Mouse (Mus musculus): Measurements from ENCODE around the gene Plxna4.

The Plxna4 gene

DNA sequence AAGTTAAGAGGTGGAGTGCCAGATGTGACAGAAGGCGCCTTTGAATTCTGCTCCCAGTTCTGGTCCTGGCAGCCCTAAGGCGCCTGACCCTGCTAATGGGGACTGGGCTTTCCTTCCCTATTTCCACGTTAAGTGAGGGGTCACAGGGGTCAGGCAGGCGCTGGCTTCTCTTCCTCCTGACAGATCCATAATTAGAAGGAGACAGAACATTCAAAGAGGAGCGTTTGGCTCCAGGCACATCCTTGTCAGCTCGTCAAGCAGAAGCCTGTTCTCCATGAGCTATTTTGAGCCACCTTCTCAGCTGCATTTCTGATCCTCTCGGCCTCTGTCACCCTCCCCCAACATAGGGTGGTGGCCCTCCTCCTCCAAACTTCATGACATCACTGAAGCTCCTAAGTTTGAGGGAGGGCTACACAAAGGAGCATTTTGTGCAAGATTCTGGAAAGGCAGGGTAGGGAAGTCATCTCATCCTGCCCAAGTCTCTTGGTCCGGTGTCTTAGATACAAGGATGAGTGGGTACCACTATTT is 249.5 kb downstream of the Plxna4 start:
- no peak for DNase-seq

DNA sequence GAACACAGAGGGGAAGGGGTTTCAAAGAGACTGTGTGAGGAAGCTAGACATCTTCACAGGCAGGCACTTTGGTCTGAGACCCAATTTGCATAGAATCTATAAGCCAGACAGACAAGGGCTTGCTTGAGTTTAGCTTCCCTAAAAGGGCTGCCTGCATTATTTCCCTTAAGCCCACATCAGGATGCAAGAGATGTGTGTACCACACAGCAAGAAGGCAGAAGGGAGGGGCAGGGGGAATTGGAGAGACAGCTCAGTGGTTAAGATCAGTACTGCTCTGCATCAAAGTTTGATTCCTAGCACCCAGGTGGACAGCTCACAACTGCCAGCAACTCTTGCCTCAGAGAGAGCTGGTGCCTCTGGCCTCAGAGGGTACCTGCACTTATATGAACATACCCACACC is 256.7 kb downstream of the Plxna4 start:
- no peak for DNase-seq

DNA sequence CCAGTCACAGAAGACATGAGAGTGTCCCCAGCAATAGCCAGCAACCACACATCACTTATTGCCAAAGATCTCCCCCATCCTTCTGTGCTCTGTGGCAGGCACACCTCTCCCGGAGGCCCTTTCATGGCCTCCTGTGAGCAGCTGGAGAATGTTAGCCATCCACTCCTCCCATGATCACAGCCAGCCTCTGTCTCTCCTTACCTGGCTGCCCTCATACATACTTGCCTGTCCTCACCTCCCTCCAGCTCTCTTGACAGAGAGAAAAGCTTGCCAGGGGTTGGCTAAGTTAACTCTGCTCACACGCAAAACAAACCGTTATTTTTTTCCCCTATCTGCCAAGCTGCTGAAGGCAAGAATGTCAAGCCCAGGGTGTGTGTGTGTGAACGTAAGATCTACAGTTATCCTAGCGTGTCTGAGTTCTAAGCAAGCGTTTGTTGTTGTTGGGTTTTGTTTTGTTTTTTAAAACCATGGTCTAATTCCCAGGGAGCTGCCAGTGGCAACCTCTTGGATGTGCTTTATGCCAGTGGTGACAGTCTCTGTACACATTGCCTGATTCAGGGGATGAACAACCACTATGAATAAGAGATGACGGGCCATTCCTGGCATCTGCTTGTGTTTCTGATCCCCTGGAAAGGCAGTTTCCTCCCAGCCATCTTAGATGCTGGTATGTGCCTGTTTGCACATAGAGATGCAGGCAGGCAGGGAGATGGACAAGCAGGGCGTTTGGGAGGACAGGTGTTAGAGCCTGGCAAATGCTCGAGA is 257.8 kb downstream of the Plxna4 start:
- DNase-seq = no peak

DNA sequence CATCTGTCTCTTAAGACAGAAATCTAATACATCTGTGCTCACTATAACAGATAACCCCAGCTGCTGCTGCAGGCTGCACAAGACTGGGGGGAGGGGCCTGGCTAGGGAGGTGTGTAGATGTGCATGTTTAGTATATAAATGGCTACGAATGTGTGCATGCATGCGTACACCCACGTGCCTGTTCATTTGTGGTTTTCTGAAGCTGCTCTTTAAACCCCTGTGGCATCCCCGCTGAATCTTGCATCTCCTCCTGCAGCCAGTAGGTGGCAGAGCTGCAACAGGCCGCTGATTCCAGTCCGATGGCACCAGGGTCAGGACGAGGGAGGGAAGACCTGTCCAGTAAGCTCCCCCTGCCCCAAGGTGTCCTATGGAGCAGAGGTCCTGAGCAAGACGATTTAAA is 260.0 kb downstream of the Plxna4 start:
- DNase-seq = peak; percentile 85 to 88

DNA sequence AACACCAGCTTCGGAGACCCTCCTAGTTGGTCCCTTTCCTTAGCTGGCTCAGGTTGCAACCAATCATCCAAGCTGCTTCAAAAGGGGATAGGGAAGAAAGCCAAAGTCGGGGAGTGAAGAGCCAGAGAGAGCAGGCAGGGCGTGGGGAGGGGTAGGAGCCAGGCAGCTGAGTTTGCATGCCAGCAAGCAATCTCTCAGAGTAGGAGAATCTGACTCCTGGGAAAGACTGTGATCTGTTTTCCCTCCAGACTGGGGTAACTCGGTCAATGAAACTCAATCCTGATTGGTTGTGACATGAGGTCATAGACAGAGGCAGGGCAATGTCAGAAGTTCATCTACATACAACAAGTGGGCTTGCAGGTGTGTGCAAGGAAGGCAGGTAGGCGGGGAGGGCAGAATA is 260.8 kb downstream of the Plxna4 start:
- peak; percentile 63 to 69 for DNase-seq

DNA sequence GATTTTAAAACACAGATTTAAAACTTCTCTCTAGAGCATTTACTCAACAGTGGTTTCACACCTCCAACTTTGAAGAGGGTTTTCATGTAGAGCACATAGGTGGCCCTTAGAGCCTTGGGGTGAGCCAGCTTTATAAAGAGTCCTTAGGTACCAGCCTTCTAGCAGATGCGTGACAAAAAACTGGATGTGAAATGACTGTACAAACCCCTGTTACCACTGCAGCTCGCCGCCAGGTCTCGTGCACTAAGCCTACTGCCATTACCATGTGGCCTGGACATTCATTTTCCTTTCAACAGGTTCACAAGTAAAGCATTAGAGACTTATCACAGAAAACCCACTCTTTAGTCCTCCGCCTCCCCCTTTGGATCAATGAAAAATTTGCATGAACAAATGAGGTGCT is 261.6 kb downstream of the Plxna4 start:
- DNase-seq = no peak

DNA sequence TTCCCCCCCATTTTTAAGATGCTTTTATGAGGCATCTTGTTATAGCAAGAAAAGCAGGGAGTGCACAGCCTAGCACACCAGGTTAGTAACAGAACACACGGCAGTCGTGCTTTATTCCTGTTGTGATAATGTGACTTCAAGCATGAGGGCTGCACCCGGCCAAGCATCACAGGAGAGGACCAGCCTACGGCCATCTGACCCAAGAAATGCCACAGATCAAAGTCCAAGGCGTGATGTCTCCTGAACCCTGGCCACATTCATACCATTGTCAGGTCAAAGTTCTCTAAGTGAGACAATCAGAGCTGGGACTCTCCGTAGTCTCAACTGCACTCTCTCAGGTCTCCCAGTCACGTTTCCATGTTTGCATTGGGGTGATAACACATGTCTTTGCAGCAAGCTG is 262.1 kb downstream of the Plxna4 start:
- no peak for DNase-seq

DNA sequence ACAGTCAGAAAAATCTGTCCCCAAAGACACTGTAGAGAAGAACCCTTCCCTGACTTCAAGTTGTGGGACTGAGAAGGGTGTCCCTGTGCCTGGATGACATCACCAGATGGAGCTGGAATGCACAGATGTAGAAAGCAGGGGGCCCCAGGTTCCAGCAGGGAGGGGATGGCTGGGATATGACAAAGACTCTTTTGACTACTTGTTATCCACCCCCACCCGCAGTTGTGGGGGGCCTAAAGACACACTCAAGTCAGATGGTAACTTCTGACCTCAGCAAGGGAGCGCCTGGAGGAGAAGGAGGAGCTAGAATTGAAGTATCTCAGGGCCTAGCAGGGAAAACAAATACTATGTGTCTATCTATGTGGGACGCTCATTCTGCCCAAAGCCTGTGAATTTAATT is 266.8 kb downstream of the Plxna4 start:
- no peak for DNase-seq

DNA sequence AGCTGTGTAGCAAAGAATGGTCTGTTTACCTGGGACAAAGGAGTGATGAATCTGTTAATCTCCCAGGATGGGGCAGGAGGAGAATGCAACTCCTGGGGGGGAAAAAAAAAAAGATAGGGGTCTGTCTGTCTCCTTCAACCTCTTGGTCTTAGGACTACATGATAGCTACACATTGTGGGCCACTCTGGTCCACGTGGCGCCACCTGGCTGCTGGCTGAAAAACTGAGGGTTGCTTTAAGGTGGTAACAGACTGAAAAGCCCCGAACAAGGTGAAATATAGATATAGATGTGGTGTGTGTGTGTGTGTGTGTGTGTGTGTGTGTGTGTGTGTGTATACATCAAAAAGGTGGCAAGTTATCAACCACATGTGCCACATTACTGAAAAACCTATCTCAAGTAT is 267.7 kb downstream of the Plxna4 start:
- DNase-seq = peak; percentile 76 to 78

DNA sequence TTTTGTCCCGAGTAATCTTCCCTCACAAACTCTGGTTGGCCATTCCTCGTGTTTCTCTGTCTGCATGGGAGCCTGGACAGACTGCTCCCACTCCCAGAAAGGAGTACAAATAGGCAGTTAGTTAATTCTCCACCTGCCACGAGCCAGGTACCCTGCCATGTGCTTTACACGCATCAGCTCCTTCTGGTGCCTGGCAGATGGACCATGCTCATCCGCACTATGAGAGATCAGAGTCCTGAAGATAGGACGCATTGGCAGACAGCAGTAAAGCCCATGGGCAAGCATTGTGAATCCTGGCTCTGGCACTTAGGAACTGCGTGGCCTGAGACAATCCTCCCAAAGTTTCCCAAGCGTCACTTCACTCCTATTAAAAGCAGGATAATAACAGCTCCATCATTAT is 270.5 kb downstream of the Plxna4 start:
- DNase-seq = peak; percentile 78 to 87

DNA sequence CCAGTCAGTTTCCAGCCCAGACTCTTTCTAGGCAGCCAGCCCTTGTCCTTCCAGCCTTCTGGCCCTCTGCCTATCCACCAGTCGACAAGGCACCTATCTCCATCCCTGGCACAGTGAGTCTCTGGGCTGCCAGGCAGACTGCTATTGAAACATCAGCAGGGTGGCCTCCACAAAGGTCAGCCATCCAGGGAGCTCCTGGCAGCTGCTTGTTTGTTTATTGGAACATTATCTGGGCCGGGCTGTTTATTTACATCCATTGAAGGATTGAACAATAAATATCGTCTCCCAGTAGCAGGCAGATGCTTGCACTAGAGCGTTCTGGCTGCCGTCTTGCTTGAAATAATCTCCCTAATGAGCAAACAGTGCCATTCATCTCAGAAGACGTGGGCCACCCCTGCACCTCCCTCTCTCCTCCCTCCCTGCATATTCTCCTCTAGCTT is 273.0 kb downstream of the Plxna4 start:
- peak; percentile 79 to 84 for DNase-seq

DNA sequence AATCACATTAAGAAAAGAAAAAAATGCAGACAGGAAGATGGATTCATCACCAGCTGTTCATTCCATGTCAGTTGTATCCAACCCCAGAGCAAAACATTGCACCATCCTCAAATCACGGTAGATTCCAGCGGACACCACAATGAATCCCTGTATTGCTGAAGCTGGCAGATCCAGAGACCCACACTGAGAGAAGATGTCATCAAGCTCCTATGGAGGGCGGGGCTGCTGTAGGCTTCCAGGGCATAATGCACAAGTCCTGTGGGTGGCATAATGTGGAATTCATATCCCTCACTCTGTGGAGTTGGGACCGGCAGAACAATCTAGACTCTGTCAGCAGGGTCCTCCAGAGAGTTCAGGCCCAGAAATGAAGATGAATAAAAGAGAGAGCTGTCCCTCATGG is 278.8 kb downstream of the Plxna4 start:
- DNase-seq = no peak

DNA sequence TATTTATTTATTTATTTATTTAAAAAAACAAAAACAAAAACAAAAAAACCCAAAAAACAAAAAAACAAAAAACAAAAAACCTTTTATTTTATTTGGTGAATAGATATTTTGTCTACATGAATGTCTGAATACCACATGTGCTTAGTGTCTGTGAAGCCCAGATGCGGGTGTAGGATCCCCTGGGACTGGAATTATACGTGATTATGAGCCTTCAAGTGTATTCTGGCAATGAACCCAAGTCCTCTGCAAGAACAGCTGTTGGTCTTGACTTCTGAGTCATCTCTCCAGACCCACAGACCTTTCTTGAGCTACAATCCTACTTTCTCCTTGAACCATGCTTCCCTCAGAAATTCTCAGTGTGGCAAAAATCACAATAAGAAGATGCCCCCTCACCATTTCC is 287.4 kb downstream of the Plxna4 start:
- no peak for DNase-seq

DNA sequence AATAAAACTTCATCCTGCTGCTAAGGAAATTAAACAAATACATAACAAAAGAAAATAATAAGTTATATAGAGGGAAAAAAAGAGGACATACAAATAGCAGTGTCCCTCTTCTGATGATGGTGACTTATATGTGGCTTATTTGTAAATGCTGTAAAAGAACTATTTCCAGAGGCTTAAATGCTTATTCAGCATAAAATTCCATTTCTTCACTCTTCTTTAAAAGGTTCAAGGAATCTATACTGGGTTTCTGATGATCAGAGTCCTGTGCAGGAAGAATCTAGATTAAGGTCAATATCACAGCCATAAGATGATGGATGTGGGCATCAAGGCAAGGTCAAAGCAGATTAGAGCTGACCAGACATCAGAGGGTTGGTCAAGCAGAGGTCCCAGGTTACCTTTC is 306.5 kb downstream of the Plxna4 start:
- no peak for DNase-seq

DNA sequence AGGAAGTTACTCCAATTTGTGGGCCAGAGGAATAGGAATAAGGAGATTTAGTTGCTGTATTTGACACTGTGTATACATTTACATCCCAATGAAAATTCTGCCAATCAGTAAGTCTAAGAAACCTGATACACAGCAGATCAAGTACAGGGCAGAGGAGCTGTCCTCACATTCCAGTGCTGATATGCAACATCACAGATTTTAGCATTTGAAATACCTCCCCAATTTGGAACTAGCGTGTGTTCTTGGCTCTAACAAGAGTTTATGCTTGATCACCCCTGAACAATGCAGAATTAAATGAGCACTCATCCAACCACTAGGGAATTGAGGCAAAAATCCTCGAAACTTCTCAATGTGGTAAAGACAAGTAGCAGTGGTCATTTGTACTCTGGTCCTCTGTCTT is 307.3 kb downstream of the Plxna4 start:
- DNase-seq = no peak

DNA sequence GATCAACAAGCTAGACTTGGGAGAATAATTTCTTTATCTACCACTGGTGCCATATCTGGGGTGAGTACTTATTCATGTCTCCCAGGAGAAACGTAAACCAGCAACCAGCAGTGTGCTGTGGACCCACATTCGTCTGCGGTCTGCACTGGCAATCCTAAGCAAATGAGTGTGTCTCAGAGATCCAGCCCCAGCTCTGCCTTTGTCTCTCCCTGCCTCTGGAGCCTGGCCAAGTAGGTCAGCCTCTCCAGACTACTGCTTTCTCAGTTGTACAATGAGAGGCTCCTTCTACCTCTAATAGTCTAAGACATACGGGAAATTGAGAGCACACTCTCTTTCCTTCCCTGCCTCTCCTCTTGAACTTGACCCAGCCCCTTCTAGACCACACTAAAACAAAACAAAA is 316.5 kb downstream of the Plxna4 start:
- peak; percentile 84 to 88 for DNase-seq

DNA sequence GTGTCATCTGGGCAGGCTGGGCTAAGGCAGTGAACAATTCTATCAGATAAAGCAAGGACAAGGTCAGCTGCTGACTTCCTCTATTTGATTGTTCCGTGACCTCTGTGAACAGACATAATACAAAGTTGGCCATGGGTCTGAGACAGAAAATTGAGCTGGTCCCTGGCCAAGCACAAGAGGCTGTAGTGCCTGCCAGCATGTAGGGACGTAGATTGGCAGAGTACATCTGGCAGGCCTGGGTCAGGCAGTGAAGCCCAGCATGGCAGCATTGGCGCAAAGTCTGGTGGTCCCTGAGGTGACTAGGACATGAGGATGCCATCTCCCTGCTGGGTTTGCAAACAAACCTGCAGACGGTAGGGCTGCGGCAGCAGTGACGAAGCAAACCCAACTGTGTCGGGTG is 321.9 kb downstream of the Plxna4 start:
- DNase-seq = peak; percentile 47 to 66

DNA sequence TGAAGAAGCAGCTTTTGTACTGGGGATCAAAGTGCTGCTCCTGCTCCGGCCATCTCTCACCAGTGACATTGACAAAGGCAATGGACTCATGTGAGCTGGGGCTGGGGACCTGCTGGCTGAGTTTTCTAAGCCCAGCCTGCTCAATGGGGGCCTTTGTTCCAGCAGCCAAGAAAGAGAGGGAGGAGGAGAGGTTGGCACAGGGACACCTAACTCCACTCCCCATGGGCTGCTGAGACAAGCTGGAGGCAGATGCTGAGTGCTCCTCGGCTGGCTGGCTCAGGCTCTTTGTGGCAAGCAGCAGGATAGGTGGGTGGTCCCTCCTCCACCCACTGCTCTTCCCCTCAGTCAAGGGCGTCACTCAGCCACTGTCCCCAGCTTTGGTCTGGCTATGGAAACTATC is 326.7 kb downstream of the Plxna4 start:
- peak; percentile 57 to 78 for DNase-seq

DNA sequence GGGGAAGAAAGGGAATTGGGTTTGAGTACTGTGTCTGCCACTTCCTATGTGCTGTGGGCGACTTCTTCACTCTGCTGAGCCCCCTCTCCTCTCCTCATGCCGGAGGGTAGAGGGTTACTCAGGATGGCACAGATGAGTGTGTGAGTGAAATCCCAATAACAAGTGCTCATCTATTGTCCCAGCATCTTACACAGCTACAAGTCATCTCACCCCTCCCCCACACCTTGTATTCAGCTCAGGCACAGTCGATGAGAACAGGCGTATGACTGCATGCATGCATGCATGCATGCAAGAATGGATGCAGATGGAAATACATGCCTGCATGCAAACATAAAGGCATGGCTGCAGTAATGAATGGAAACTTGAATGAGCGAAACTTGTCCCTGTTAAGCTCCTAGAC is 327.7 kb downstream of the Plxna4 start:
- no peak for DNase-seq

DNA sequence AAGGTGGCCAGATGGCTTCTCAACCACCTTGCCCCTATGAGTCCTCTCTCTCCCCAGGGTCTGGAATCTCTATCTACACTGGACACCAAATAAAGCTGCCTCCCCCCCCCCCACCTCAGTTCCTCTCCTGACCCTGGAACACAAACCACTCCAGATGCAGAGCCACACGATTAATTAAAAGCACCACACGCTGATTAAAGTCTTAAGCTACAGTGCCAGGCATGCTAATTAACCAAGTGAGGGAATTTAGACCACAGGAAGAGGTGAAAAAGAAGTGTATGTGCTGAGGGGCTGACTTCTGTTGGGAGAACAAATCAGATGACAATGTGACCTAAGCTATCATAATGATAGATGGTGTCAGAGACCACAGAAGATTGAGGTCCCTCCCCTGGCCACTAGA is 332.8 kb downstream of the Plxna4 start:
- no peak for DNase-seq

DNA sequence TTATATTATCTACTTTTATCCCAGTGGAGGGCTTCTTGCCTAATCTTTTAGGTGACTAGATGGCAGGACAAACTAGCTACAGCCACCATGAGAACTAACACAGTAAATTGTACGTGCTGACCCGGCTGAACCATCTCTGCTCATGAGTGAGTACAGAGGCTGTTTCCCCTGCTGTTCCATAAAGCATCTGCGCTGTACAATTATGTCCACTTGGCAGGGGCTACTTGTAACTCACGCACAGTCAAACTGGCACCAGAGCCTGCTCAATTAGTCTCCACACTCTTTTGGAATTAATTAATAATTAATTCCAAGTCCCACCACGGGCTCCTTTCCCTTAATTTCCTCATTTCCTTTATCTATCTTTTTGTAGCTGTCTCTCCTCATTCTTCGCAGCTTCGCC is 335.8 kb downstream of the Plxna4 start:
- peak in 1 of 2 experiments; percentile 15 for DNase-seq

DNA sequence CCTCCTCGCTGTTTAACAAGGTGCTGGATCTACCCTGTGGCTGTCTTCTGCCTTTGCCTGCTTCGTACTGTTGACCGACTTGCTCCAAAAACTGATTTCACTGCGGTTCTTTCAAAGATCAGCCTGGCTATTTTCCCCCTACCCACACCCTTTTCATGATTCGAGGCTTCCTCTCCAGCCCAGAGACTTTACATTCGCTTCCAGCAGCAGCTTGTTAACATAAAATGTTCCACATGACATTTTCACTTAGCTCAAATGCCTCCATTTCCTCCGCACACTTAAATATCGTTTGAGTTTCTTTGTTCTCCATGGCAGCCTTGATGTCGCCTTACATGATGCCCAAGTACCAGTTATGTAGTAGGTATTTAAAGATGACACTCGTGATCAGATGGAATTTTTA is 336.3 kb downstream of the Plxna4 start:
- DNase-seq = no peak

DNA sequence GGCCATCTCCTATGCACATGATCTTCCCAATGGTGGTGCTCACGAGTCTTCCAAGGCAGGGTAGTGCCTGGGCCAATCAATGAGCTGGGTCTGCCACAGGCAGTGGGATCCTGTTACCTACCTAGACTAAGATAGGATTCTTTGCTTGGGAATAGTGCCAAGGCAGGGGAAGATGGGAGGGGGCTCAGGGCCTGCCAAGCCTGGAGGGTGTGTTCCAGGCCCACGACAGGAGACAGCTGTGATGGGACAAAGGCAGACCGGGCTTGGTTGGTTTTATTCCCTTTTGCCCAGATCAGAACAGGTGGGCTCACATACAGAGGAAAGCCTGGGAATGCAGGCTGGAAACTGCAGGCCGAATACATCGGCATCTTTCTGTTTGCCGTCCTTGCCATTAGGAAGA is 342.0 kb downstream of the Plxna4 start:
- DNase-seq = peak in 1 of 2 experiments; percentile 21

DNA sequence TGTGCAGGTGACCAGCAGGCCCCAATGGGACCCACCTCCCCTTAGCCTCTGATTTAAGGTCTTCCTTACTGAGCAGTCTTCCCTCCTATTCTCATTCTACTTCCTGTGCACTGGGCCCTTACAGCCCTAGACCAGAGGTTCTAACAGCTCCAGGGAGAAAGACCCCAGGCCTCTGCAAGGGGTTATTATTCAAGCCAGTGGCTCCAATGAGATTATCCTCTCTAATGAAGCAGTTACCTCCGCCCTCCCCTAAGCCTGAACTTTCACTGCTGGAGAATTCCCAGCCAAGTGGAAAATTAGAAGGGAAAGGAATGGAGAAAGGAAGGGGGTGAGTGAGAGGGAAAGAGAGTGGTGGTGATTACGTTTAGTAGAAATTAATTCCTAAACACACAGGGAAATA is 345.0 kb downstream of the Plxna4 start:
- DNase-seq = no peak

DNA sequence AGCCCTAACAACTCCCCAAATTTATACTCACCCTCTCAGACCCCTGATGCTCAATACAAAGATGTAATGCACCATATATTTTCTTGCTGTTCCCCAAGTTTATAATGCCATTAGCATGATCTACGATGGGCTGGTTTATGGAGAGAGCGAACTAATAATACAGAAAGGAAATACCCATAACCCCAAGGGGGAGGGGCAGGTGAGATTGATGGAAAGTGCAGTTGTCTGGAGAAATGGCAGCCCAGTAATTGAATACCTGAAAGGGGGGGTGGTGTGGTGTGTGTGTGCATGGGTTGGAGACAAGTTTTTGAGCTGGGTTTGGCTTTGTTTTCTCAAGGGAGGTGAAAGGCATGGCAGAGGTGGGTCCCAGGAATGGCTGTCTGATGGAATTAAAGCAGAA is 356.6 kb downstream of the Plxna4 start:
- DNase-seq = no peak
